Mouse (Mus musculus): ENCODE results near the gene Prokr2. TPM values are rescaled to one million over a fixed set of nuclear protein-coding genes. Genes with fewer than 3 reads are reported as not detected.

Gene Prokr2
- total and polyA plus RNA-seq, 2 experiments from 2014 or later, result 14.0 to 47.7 TPM

DNA sequence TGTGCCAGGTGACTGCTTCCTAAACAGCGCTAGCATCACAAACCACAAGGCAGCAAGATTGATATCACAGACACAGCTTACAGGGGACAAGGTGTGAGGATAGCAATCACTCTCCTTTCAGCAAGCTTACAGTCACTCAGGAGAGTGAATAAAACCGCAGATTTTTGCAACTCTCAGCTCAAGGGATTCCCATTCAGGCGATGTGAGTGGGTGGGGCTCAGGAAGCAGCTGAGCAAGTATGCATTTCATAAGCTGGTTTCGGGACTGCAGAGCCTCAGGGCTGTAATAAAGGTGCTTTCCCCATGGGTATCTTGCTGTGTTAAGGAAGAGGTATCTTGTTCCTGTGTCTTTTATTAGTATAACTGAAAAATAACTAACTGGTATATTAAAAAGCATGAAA, 5.6 kb downstream of the Prokr2 start:
- no peaks in the 10 kb centered on the region for H3K9me3 ChIP-seq (ENCODE audit: low read length)
- 58% methylated on average over 4 of the region's 4 CpGs for WGBS
- no peak overlapping the region for H3K27ac ChIP-seq (ENCODE audit: low read depth, low read length)
- DNase-seq (no peak), ATAC-seq (0 out of 2 replicates have a peak, but pooled peaks have one; percentile 10)
- no peaks in the 10 kb centered on the region for H3K36me3 ChIP-seq (ENCODE audit: insufficient read depth)
- H3K4me1 ChIP-seq (ENCODE audit: insufficient read depth), result 0 out of 2 replicates have a peak, but pooled peaks cover 3% of the 10 kb centered on the region
- no peak overlapping the region for H3K4me3 ChIP-seq (ENCODE audit: low read depth, low read length)
- H3K9ac ChIP-seq, result no peak overlapping the region
- no peak for TF ChIP-seq CTCF (IDR thresholded peaks at IDR 0.05; ENCODE audit: low read depth)
- H3K27me3 ChIP-seq (ENCODE audit: insufficient read depth, low read length), result no peaks in the 10 kb centered on the region
- H3K4me2 ChIP-seq (ENCODE audit: low read depth), result no peak overlapping the region

DNA sequence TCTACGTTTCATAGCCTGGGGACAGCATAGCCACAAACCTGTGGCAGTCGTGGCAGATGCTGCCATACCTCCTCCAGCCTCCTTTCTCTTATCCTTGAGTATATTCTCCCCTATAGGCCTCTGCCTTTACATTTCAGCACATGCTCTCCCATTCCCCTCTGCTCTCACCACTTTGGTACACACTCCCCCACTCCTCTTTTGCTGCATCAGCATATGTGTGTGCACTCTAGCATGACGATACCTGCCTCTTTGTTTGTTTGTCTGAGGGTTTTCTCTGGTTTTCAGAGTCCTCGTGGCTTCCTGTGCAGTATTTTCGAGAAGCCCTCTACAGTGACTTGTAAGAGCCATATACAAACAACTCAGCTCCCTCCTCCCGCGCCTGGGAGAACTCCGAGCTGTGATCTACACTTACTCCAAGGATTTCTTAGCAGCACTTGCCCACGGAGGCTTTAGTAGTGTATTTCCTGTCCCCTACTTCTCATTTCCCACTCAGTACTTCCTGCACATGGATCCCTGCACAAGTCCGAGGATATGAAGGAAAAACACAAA, 6.6 kb downstream of the Prokr2 start:
- WGBS, result 68% methylated on average over 10 of the region's 10 CpGs
- TF ChIP-seq CTCF (IDR thresholded peaks at IDR 0.05; ENCODE audit: low read depth), result no peak
- Histone ChIP-seq H3K4me3 (ENCODE audit: low read depth, low read length) (no peak overlapping the region), H3K9me3 (ENCODE audit: low read length) (no peaks in the 10 kb centered on the region), H3K4me1 (ENCODE audit: insufficient read depth) (no peaks in the 10 kb centered on the region), H3K36me3 (ENCODE audit: insufficient read depth) (no peaks in the 10 kb centered on the region), H3K27me3 (ENCODE audit: insufficient read depth, low read length) (no peaks in the 10 kb centered on the region), H3K9ac (no peak overlapping the region), H3K27ac (ENCODE audit: low read depth, low read length) (no peak overlapping the region), H3K4me2 (ENCODE audit: low read depth) (no peak overlapping the region)
- ATAC-seq (no peak), DNase-seq (no peak)

DNA sequence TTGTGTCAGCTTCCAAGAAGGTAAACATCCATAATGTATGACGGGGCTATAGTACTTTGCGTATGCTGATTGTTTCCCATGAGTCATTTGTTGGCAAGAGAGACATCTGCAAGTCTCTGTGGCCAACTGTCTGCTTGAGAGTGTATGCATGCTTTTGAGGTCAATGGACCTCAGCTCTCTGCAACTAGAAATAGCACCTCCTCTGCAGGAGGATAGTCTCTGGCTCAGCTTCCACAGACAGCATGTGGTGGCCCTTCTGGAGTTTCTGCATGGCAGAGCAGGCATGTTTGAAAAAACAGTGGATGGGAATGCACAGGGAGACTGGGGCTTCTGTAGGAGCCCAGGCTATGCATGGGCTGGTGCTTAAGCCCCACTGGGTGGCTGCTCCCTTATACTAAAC, 7.8 kb downstream of the Prokr2 start:
- DNase-seq (peak; percentile 48), ATAC-seq (peak; percentile 48)
- TF ChIP-seq CTCF (IDR thresholded peaks at IDR 0.05; ENCODE audit: low read depth), result no peak

DNA sequence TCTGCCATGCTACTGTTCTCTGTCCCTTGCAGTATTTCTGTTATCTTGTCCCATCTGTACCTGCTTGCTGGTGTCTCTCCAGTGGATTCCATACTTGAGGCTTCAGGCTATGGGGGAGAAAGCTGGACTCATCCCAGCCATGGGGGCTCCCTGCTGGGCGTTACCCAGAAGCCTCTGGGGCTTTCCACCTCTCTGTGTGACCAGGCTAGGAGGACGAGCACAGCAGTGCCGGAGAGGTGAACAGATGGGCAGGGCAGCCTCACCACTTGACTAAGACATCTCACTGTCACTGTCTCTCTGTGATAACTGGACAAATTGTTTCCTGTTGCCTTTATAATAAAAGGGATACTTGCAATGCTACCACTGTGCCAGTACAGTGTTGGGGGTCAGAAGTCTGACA, 9.5 kb downstream of the Prokr2 start:
- Histone ChIP-seq H3K27me3 (ENCODE audit: insufficient read depth, low read length) (no peaks in the 10 kb centered on the region), H3K9me3 (ENCODE audit: low read length) (no peaks in the 10 kb centered on the region), H3K4me3 (ENCODE audit: low read depth, low read length) (no peak overlapping the region), H3K4me1 (ENCODE audit: insufficient read depth) (no peaks in the 10 kb centered on the region), H3K4me2 (ENCODE audit: low read depth) (no peak overlapping the region), H3K27ac (ENCODE audit: low read depth, low read length) (no peak overlapping the region), H3K9ac (no peak overlapping the region), H3K36me3 (ENCODE audit: insufficient read depth) (no peaks in the 10 kb centered on the region)
- TF ChIP-seq CTCF (IDR thresholded peaks at IDR 0.05; ENCODE audit: low read depth), result no peak
- ATAC-seq, result no peak
- no peak for DNase-seq
- WGBS, result 72% methylated on average over 3 of the region's 3 CpGs

More for the DNA sequence above, 7.8 kb downstream of the Prokr2 start:
- Histone ChIP-seq H3K4me1 (ENCODE audit: insufficient read depth) (no peaks in the 10 kb centered on the region), H3K27me3 (ENCODE audit: insufficient read depth, low read length) (no peaks in the 10 kb centered on the region), H3K4me2 (ENCODE audit: low read depth) (no peak overlapping the region), H3K9ac (no peak overlapping the region), H3K36me3 (ENCODE audit: insufficient read depth) (no peaks in the 10 kb centered on the region), H3K9me3 (ENCODE audit: low read length) (no peaks in the 10 kb centered on the region), H3K27ac (ENCODE audit: low read depth, low read length) (no peak overlapping the region), H3K4me3 (ENCODE audit: low read depth, low read length) (no peak overlapping the region)
- 53% methylated on average over 2 of the region's 2 CpGs for WGBS

DNA sequence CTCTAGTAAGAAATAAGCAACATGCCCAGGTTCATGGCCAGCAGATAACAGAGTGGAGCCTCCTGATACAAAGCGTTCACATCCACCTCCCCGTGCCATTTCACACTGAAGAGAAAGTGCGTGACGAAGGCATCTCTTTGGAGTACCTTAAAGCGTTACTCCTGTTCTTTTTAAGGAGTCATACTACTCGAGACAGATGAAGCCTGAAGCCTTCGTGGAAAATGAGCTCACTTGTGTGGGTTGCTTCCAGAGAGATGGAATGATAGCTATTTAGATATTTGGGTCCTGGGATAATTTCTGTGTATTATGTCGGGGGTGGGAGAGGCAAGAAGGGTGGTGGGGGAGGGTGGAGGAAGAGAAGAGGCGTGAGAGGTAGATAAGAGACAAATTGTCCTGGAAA, 10.1 kb downstream of the Prokr2 start:
- DNase-seq (no peak), ATAC-seq (no peak)
- WGBS, result 89% methylated on average over 9 of the region's 9 CpGs
- Histone ChIP-seq H3K4me1 (ENCODE audit: insufficient read depth) (no peaks in the 10 kb centered on the region), H3K9ac (no peak overlapping the region), H3K36me3 (ENCODE audit: insufficient read depth) (no peaks in the 10 kb centered on the region), H3K4me2 (ENCODE audit: low read depth) (no peak overlapping the region), H3K27ac (ENCODE audit: low read depth, low read length) (no peak overlapping the region), H3K4me3 (ENCODE audit: low read depth, low read length) (no peak overlapping the region), H3K27me3 (ENCODE audit: insufficient read depth, low read length) (no peaks in the 10 kb centered on the region), H3K9me3 (ENCODE audit: low read length) (no peaks in the 10 kb centered on the region)
- TF ChIP-seq CTCF (IDR thresholded peaks at IDR 0.05; ENCODE audit: low read depth), result no peak

DNA sequence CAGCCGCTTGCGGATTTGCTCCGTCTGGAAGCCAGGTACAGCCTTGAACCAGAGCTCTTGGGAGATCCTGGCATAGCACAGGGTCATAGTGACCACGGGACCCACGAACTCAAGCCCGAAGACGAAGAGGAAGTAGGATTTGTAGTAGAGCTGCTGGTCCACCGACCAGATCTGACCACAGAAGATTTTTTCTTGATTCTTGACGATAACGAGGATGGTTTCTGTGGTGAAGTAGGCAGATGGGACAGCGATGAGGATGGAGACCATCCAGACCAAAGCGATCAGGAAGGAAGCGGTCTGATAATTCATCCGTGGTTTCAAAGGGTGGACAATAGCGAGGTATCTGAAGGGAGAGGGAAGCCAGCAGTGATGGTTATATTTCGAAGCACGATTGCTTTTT, 11.5 kb downstream of the Prokr2 start:
- no peak overlapping the region for H3K27ac ChIP-seq (ENCODE audit: low read depth, low read length)
- H3K36me3 ChIP-seq (ENCODE audit: insufficient read depth), result no peaks in the 10 kb centered on the region
- TF ChIP-seq CTCF (IDR thresholded peaks at IDR 0.05; ENCODE audit: low read depth), result no peak
- H3K9ac ChIP-seq, result no peak overlapping the region
- DNase-seq (no peak), ATAC-seq (no peak)
- H3K9me3 ChIP-seq (ENCODE audit: low read length), result no peaks in the 10 kb centered on the region
- H3K4me1 ChIP-seq (ENCODE audit: insufficient read depth), result no peaks in the 10 kb centered on the region
- H3K4me2 ChIP-seq (ENCODE audit: low read depth), result no peak overlapping the region
- no peak overlapping the region for H3K4me3 ChIP-seq (ENCODE audit: low read depth, low read length)
- H3K27me3 ChIP-seq (ENCODE audit: insufficient read depth, low read length), result no peaks in the 10 kb centered on the region
- WGBS, result 91% methylated on average over 17 of the region's 17 CpGs

DNA sequence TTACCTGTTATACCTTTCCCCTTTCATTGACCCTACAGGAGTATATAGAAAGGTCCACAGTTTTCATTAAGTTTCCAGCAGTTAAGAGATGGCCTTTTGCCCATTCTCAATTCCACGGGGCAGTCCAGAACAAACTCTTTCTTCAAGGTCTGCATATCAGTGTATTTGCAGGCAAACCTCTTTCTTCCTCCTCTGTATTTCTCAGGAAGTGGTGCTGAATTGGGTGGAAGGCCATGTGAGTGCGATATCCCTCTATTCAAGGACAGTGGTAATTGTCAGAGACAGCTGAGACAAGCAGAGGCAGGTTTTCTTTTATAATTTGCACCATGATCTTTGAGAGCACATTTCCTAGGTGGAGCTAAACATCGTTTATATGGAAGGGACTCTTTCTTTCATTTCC, 16.8 kb downstream of the Prokr2 start:
- Histone ChIP-seq H3K9me3 (ENCODE audit: low read length) (no peaks in the 10 kb centered on the region), H3K27me3 (ENCODE audit: insufficient read depth, low read length) (no peaks in the 10 kb centered on the region), H3K36me3 (ENCODE audit: insufficient read depth) (no peaks in the 10 kb centered on the region), H3K9ac (no peak overlapping the region), H3K4me3 (ENCODE audit: low read depth, low read length) (no peak overlapping the region), H3K27ac (ENCODE audit: low read depth, low read length) (no peak overlapping the region), H3K4me2 (ENCODE audit: low read depth) (no peak overlapping the region), H3K4me1 (ENCODE audit: insufficient read depth) (no peaks in the 10 kb centered on the region)
- WGBS, result 90% methylated on average over 3 of the region's 3 CpGs
- no peak for TF ChIP-seq CTCF (IDR thresholded peaks at IDR 0.05; ENCODE audit: low read depth)
- DNase-seq (no peak), ATAC-seq (no peak)

Data from forebrain, postnatal 0 days (tissue).